Mouse (Mus musculus): ENCODE results near the gene Slx4. TPM values are rescaled to one million over a fixed set of nuclear protein-coding genes. Genes with fewer than 3 reads are reported as not detected.

Slx4 gene
- polyA plus RNA-seq, 1 experiment, result 26.5 TPM

DNA sequence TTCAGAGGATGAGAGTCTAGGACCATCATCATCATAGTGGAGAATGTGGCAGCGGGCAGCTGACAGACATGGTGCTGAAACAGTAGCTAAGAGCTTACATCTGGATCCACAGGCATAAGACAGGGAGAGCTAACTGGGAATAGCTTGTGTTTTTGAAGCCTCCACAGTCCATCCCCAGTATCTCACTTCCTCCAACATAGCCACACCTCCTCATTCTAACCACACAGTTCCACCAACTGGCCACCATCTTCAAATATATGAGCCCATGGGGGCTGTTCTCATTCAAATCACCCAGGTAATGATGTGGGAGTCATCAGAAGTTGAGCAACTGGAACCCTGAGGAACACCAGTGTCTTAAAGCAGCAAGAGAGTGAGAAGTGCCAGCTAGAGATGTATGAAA lies 52.4 kb downstream of the Slx4 start:
- no peak for DNase-seq (ENCODE audit: low read depth in 1 of 2, low spot score in 2 of 2)
- no peak overlapping the region for H3K4me3 ChIP-seq (ENCODE audit: extremely low read depth, insufficient read depth, insufficient read length)
- no peak overlapping the region for H3K27ac ChIP-seq (ENCODE audit: insufficient read depth, low read length)
- H3K27me3 ChIP-seq (ENCODE audit: control insufficient read depth, insufficient read depth, low read length), result no peaks in the 10 kb centered on the region
- 89% methylated on average over 1 of the region's 1 CpGs for WGBS
- peaks cover 8% of the 10 kb centered on the region for H3K36me3 ChIP-seq (ENCODE audit: control insufficient read depth, insufficient read depth, low read length)
- TF ChIP-seq CTCF (IDR thresholded peaks at IDR 0.05; ENCODE audit: extremely low read depth, insufficient read depth, insufficient read length, insufficient replicate concordance) (no peak), POLR2A (IDR thresholded peaks at IDR 0.05; ENCODE audit: low read depth, low read length) (no peak)
- no peaks in the 10 kb centered on the region for H3K4me1 ChIP-seq (ENCODE audit: control insufficient read depth, insufficient read depth, insufficient read length)

GRCm38 (mm10) chr16:3934701-3935100 lies 68.9 kb downstream of the Slx4 start:
- H3K4me3 ChIP-seq (ENCODE audit: extremely low read depth, insufficient read depth, insufficient read length), result no peak overlapping the region

GRCm38 (mm10) chr16:3934091-3934490 lies 69.5 kb downstream of the Slx4 start:
- no peak for TF ChIP-seq CTCF (IDR thresholded peaks at IDR 0.05; ENCODE audit: extremely low read depth, insufficient read depth, insufficient read length, insufficient replicate concordance)
- DNase-seq (ENCODE audit: low read depth in 1 of 2, low spot score in 2 of 2), result no peak
- WGBS, result 83% methylated on average over 1 of the region's 1 CpGs
- Histone ChIP-seq H3K27me3 (ENCODE audit: control insufficient read depth, insufficient read depth, low read length) (no peaks in the 10 kb centered on the region), H3K27ac (ENCODE audit: insufficient read depth, low read length) (no peak overlapping the region), H3K4me3 (ENCODE audit: extremely low read depth, insufficient read depth, insufficient read length) (no peak overlapping the region), H3K4me1 (ENCODE audit: control insufficient read depth, insufficient read depth, insufficient read length) (no peaks in the 10 kb centered on the region), H3K36me3 (ENCODE audit: control insufficient read depth, insufficient read depth, low read length) (peaks cover 26% of the 10 kb centered on the region)

More at GRCm38 (mm10) chr16:3934701-3935100, 68.9 kb downstream of the Slx4 start:
- no peak for DNase-seq (ENCODE audit: low read depth in 1 of 2, low spot score in 2 of 2)
- Histone ChIP-seq H3K27me3 (ENCODE audit: control insufficient read depth, insufficient read depth, low read length) (no peaks in the 10 kb centered on the region), H3K4me1 (ENCODE audit: control insufficient read depth, insufficient read depth, insufficient read length) (no peaks in the 10 kb centered on the region), H3K27ac (ENCODE audit: insufficient read depth, low read length) (no peak overlapping the region), H3K36me3 (ENCODE audit: control insufficient read depth, insufficient read depth, low read length) (peaks cover 26% of the 10 kb centered on the region)
- TF ChIP-seq POLR2A (IDR thresholded peaks at IDR 0.05; ENCODE audit: low read depth, low read length) (no peak), CTCF (IDR thresholded peaks at IDR 0.05; ENCODE audit: extremely low read depth, insufficient read depth, insufficient read length, insufficient replicate concordance) (no peak)
- WGBS, result 89% methylated on average over 4 of the region's 4 CpGs

DNA sequence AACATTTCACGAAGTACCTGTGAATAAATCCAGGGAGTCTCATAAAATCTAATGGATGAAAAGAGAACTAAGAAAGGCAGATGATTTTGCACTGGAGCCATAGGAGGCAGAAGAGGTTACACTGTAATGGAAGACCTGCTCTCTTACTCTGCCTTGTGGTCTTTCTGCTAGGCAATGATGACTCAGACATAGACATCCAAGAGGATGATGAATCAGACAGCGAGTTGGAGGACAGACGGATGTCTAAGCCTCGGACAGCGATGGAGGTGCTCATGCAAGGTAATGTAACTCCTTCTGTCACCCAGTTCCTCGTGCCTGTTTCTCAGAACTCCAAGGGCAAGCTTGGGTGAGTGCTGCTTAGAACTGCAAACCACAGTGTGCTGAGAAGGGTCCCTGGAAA lies 70.0 kb downstream of the Slx4 start:
- Histone ChIP-seq H3K27me3 (ENCODE audit: control insufficient read depth, insufficient read depth, low read length) (no peaks in the 10 kb centered on the region), H3K27ac (ENCODE audit: insufficient read depth, low read length) (no peak overlapping the region), H3K36me3 (ENCODE audit: control insufficient read depth, insufficient read depth, low read length) (peaks cover 26% of the 10 kb centered on the region), H3K4me1 (ENCODE audit: control insufficient read depth, insufficient read depth, insufficient read length) (no peaks in the 10 kb centered on the region), H3K4me3 (ENCODE audit: extremely low read depth, insufficient read depth, insufficient read length) (no peak overlapping the region)
- TF ChIP-seq CTCF (IDR thresholded peaks at IDR 0.05; ENCODE audit: extremely low read depth, insufficient read depth, insufficient read length, insufficient replicate concordance) (no peak), POLR2A (IDR thresholded peaks at IDR 0.05; ENCODE audit: low read depth, low read length) (no peak)
- no peak for DNase-seq (ENCODE audit: low read depth in 1 of 2, low spot score in 2 of 2)
- 88% methylated on average over 6 of the region's 6 CpGs for WGBS

DNA sequence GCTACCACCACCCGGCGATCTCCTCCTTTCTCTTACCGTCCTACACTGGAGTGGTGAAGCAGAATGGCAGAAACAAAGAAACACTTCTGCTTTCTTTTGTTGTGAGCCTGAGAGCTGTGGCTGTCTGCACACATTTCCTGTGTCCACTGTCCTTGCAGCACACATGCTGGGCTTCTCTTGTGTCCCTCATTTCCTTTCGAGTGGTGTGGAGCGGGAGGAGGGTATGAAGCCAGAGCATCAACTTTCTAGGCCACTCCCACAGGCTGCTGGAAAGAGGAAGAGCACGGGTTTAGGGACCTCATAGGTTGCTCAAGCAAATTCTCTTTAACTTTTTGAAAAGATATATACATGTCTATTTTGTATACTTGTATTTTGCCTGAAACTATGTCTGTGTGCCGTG lies 74.4 kb downstream of the Slx4 start:
- Histone ChIP-seq H3K4me1 (ENCODE audit: control insufficient read depth, insufficient read depth, insufficient read length) (no peaks in the 10 kb centered on the region), H3K27ac (ENCODE audit: insufficient read depth, low read length) (no peak overlapping the region), H3K36me3 (ENCODE audit: control insufficient read depth, insufficient read depth, low read length) (peaks cover 20% of the 10 kb centered on the region), H3K27me3 (ENCODE audit: control insufficient read depth, insufficient read depth, low read length) (no peaks in the 10 kb centered on the region), H3K4me3 (ENCODE audit: extremely low read depth, insufficient read depth, insufficient read length) (no peak overlapping the region)
- no peak for DNase-seq (ENCODE audit: low read depth in 1 of 2, low spot score in 2 of 2)
- WGBS, result 70% methylated on average over 7 of the region's 7 CpGs
- TF ChIP-seq CTCF (IDR thresholded peaks at IDR 0.05; ENCODE audit: extremely low read depth, insufficient read depth, insufficient read length, insufficient replicate concordance) (no peak), POLR2A (IDR thresholded peaks at IDR 0.05; ENCODE audit: low read depth, low read length) (no peak)

Other genes with a start within 250 kb of the Slx4 start
- not detected in 2 replicates for gene Olfr15, start 172.9 kb downstream of the Slx4 start, polyA plus RNA-seq (2012; rRNA removed)
- 0.49 and 0.65 TPM in 2 replicates for gene Zfp174, start 156.5 kb downstream of the Slx4 start, polyA plus RNA-seq (2012; rRNA removed)
- gene Naa60, start 131.4 kb downstream of the Slx4 start, polyA plus RNA-seq (2012; rRNA removed), result 63.8 and 73.2 TPM in 2 replicates
- gene Zfp597, start 119.2 kb downstream of the Slx4 start, polyA plus RNA-seq (2012; rRNA removed), result 3.1 and 3.5 TPM in 2 replicates
- not detected in 2 replicates for gene Gm20695, start 119.1 kb downstream of the Slx4 start, polyA plus RNA-seq (2012; rRNA removed)
- gene 1700037C18Rik, start 95.1 kb downstream of the Slx4 start, polyA plus RNA-seq (2012; rRNA removed), result 8.2 and 8.3 TPM in 2 replicates
- gene Cluap1, start 95.0 kb downstream of the Slx4 start, polyA plus RNA-seq (2012; rRNA removed), result 9.4 and 9.5 TPM in 2 replicates
- gene Nlrc3, start 27.1 kb downstream of the Slx4 start, polyA plus RNA-seq (2012; rRNA removed), result 34.6 and 52.0 TPM in 2 replicates
- gene Dnase1, start 33.2 kb upstream of the Slx4 start, polyA plus RNA-seq (2012; rRNA removed), result 0.14 and 0.37 TPM in 2 replicates
- gene Trap1, start 74.1 kb upstream of the Slx4 start, polyA plus RNA-seq (2012; rRNA removed), result 47.9 and 53.8 TPM in 2 replicates
- gene Crebbp, start 210.2 kb upstream of the Slx4 start, polyA plus RNA-seq (2012; rRNA removed), result 25.6 and 36.9 TPM in 2 replicates

All from spleen, adult 2 months (tissue).